Mouse (Mus musculus): ENCODE measurements around the gene Iqschfp. TPM values are rescaled to one million over a fixed set of nuclear protein-coding genes. Genes with fewer than 3 reads are reported as not detected.

Gene Iqschfp
- polyA plus RNA-seq, 1 experiment: 1.1 TPM

DNA sequence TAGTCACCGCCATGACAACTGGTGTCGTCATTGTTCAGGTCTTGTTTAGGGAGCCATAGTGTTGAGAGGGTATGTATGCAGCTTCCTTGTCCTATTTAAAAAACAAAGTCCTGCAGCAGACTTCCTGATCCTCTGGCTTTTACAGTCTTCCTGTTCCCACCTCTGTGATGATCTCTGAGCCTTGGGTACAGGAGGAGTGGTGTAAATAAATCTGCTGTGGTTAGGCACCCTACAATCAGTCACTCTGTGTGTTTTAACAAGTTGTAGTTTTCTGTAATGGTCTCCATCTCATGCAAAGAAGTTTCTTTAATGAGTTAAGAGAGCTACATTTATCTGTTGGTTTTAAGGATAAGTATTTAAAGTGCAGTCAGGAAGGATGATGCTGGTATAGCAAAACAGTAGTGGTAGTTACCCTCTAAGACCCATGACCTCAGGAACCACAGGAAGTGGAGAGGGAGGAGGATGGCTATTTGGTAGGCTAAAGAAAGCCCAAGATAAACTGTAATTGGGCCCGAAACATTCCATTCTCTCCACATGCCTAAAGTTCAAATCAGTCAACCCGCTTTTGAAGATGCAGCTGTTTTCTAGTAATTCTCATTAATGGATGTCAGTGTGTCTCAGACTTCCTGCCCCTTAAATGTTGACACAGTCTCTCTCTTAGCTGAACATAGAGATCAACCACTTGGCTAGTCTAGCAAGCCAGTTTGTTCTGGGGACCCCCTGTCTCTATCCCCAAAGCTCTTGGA lies 764.7 kb downstream of the Iqschfp start:
- H3K27me3 ChIP-seq (ENCODE audit: control insufficient read depth, insufficient read depth, low read length): no peaks in the 10 kb centered on the region
- no peaks in the 10 kb centered on the region for H3K36me3 ChIP-seq (ENCODE audit: control insufficient read depth, insufficient read depth, low read length)
- H3K27ac ChIP-seq (ENCODE audit: control insufficient read depth, insufficient read depth, low read depth, low read length): no peak overlapping the region
- TF ChIP-seq POLR2A (IDR thresholded peaks at IDR 0.05; ENCODE audit: control insufficient read depth, low read depth, low read length) (no peak), CTCF (IDR thresholded peaks at IDR 0.05; ENCODE audit: control insufficient read depth, insufficient read depth, insufficient replicate concordance, low read depth, low read length) (no peak)
- no peaks in the 10 kb centered on the region for H3K4me1 ChIP-seq (ENCODE audit: control insufficient read depth, insufficient read depth, low read length)
- no peak overlapping the region for H3K4me3 ChIP-seq (ENCODE audit: control insufficient read depth, low read depth, low read length)

DNA sequence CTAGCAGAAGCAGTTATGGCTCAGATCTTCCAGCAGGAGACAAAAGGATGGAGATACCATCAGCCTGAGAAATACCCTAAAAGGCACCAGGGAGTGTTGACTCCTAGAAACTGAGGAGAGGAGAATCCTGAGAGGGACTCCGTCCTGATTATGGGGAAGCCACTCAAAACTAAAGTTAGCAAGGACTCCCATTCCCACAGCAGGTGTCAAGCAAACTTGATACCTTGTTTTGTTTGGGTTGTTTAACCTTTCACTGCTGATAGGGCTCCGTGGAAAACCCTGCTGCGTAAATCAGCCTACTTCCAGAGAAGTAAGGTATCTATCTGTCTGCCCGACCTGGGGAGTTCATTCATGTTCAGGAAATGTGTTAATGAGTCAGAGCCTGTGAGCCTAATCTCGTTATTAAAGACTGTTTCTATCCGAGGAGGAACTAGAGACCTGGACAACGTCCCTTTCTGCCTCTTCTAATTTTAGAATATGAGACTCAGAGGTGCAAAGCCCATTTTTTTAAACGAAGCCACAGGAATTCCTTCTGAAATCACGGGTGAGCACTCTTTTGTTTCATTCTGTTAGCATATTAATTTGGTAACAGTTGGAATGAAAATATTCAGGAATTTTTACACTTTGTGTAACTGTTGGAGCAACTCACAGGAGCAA lies 765.7 kb downstream of the Iqschfp start:
- Histone ChIP-seq H3K4me3 (ENCODE audit: control insufficient read depth, low read depth, low read length) (no peak overlapping the region), H3K4me1 (ENCODE audit: control insufficient read depth, insufficient read depth, low read length) (no peaks in the 10 kb centered on the region), H3K36me3 (ENCODE audit: control insufficient read depth, insufficient read depth, low read length) (no peaks in the 10 kb centered on the region), H3K27me3 (ENCODE audit: control insufficient read depth, insufficient read depth, low read length) (no peaks in the 10 kb centered on the region), H3K27ac (ENCODE audit: control insufficient read depth, insufficient read depth, low read depth, low read length) (no peak overlapping the region)
- no peak for TF ChIP-seq CTCF (IDR thresholded peaks at IDR 0.05; ENCODE audit: control insufficient read depth, insufficient read depth, insufficient replicate concordance, low read depth, low read length)
- TF ChIP-seq POLR2A (IDR thresholded peaks at IDR 0.05; ENCODE audit: control insufficient read depth, low read depth, low read length): no peak

DNA sequence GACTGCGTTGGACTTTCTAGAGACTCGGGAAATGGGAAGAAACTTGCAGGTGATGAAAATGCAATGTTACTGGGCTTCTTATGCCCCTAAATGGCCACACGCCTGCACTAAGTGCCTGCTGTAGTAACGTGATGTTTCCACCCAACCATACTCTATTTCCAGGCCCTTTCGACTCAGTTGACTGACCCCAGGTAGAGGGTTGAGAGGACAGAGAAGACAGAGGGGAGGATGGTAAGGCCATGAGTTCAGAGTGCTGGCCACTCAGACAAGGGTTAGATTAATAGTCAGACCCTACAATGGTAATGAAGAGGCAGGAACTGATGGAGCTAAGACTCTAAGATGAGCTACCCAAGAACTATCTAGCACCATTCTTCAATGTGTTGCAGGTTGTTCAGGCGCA lies 768.0 kb downstream of the Iqschfp start:
- TF ChIP-seq CTCF (IDR thresholded peaks at IDR 0.05; ENCODE audit: control insufficient read depth, insufficient read depth, insufficient replicate concordance, low read depth, low read length): no peak
- TF ChIP-seq POLR2A (IDR thresholded peaks at IDR 0.05; ENCODE audit: control insufficient read depth, low read depth, low read length): no peak
- H3K4me3 ChIP-seq (ENCODE audit: control insufficient read depth, low read depth, low read length): no peak overlapping the region
- H3K27me3 ChIP-seq (ENCODE audit: control insufficient read depth, insufficient read depth, low read length): no peaks in the 10 kb centered on the region
- no peaks in the 10 kb centered on the region for H3K4me1 ChIP-seq (ENCODE audit: control insufficient read depth, insufficient read depth, low read length)
- H3K36me3 ChIP-seq (ENCODE audit: control insufficient read depth, insufficient read depth, low read length): no peaks in the 10 kb centered on the region
- H3K27ac ChIP-seq (ENCODE audit: control insufficient read depth, insufficient read depth, low read depth, low read length): no peak overlapping the region

DNA sequence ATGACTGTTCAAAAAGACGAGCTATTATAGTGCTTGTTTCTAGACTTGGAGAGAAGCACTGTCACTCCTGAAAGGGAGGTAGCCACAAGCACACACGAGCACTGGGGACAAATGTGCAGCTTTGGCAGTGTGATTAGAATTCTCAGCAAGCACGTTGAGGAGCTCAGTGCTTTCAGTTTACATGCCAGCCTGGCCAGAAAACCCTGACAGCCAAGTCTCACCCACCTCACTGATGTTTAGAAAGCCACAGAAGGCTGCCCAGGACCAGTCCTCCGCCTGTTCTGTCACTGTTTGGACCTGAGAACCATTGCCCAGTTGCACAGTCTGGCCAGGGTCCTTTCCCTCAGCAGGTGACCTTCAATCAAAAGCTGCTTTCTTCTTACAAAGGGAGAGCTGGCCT lies 768.5 kb downstream of the Iqschfp start:
- Histone ChIP-seq H3K27me3 (ENCODE audit: control insufficient read depth, insufficient read depth, low read length) (no peaks in the 10 kb centered on the region), H3K36me3 (ENCODE audit: control insufficient read depth, insufficient read depth, low read length) (no peaks in the 10 kb centered on the region), H3K4me3 (ENCODE audit: control insufficient read depth, low read depth, low read length) (no peak overlapping the region), H3K27ac (ENCODE audit: control insufficient read depth, insufficient read depth, low read depth, low read length) (no peak overlapping the region), H3K4me1 (ENCODE audit: control insufficient read depth, insufficient read depth, low read length) (no peaks in the 10 kb centered on the region)
- TF ChIP-seq CTCF (IDR thresholded peaks at IDR 0.05; ENCODE audit: control insufficient read depth, insufficient read depth, insufficient replicate concordance, low read depth, low read length) (no peak), POLR2A (IDR thresholded peaks at IDR 0.05; ENCODE audit: control insufficient read depth, low read depth, low read length) (no peak)

DNA sequence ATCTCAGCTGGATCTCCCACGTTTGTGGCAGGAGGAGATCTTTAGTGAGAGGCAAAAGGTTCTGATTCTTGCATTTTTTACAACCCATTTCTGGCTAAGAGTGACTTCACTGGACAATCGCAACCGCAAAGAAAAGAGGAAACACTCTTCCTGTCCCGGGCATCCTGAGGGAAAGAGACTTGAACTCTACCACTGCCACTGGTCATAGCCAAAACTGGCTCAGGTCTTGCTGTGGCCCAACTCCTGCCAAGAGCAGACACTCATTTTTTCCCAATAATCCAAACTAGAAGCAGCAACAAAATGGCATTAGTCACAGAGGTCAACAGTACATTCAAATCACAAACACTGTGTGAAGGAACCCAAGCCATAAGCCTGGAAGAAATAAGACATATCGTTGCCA lies 770.4 kb downstream of the Iqschfp start:
- H3K4me1 ChIP-seq (ENCODE audit: control insufficient read depth, insufficient read depth, low read length): no peaks in the 10 kb centered on the region
- no peaks in the 10 kb centered on the region for H3K27me3 ChIP-seq (ENCODE audit: control insufficient read depth, insufficient read depth, low read length)
- no peak overlapping the region for H3K4me3 ChIP-seq (ENCODE audit: control insufficient read depth, low read depth, low read length)
- H3K27ac ChIP-seq (ENCODE audit: control insufficient read depth, insufficient read depth, low read depth, low read length): no peak overlapping the region
- H3K36me3 ChIP-seq (ENCODE audit: control insufficient read depth, insufficient read depth, low read length): no peaks in the 10 kb centered on the region
- TF ChIP-seq POLR2A (IDR thresholded peaks at IDR 0.05; ENCODE audit: control insufficient read depth, low read depth, low read length) (no peak), CTCF (IDR thresholded peaks at IDR 0.05; ENCODE audit: control insufficient read depth, insufficient read depth, insufficient replicate concordance, low read depth, low read length) (no peak)

DNA sequence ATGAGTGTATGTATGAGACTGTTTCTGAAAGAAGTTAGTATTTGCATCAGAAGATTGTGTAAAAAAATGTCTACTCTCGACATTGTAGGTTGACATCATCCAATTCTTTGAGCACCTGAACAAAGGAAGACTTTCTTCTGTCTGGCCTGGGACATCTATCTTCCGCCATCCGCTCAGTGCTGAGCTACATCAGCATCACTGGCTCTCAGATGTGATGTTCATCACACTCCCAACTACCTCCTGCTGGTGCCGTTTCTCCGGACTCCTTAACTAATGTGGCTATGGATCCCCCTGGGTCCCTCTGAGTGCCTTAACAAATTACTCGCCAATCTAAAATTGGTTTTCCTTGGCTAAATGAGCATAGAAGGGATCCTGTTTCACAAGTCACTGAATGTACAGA lies 772.3 kb downstream of the Iqschfp start:
- Histone ChIP-seq H3K4me3 (ENCODE audit: control insufficient read depth, low read depth, low read length) (no peak overlapping the region), H3K4me1 (ENCODE audit: control insufficient read depth, insufficient read depth, low read length) (no peaks in the 10 kb centered on the region), H3K27me3 (ENCODE audit: control insufficient read depth, insufficient read depth, low read length) (no peaks in the 10 kb centered on the region), H3K27ac (ENCODE audit: control insufficient read depth, insufficient read depth, low read depth, low read length) (no peak overlapping the region), H3K36me3 (ENCODE audit: control insufficient read depth, insufficient read depth, low read length) (no peaks in the 10 kb centered on the region)
- no peak for TF ChIP-seq CTCF (IDR thresholded peaks at IDR 0.05; ENCODE audit: control insufficient read depth, insufficient read depth, insufficient replicate concordance, low read depth, low read length)
- no peak for TF ChIP-seq POLR2A (IDR thresholded peaks at IDR 0.05; ENCODE audit: control insufficient read depth, low read depth, low read length)

DNA sequence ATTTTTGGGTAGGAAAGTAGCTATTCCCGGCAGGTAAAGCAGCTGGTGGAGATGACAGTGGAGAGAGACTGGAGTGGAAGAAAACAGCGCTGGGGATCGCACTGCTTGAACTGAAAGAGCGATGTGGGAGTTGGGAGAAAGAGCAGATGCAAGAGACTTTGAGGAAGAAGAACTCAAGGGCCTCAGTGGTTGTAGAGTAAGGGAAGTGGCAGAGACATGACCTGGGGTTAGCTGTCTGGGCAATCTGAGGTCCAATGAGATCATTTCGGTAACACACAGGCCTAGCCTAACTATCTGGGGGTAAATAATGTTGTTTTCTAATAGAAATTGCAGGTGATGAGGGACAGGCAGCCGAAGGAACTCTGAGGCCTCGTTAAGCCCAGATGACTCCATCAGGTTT lies 774.3 kb downstream of the Iqschfp start:
- H3K4me3 ChIP-seq (ENCODE audit: control insufficient read depth, low read depth, low read length): no peak overlapping the region
- no peaks in the 10 kb centered on the region for H3K27me3 ChIP-seq (ENCODE audit: control insufficient read depth, insufficient read depth, low read length)
- H3K4me1 ChIP-seq (ENCODE audit: control insufficient read depth, insufficient read depth, low read length): no peaks in the 10 kb centered on the region
- H3K27ac ChIP-seq (ENCODE audit: control insufficient read depth, insufficient read depth, low read depth, low read length): no peak overlapping the region
- TF ChIP-seq POLR2A (IDR thresholded peaks at IDR 0.05; ENCODE audit: control insufficient read depth, low read depth, low read length) (no peak), CTCF (IDR thresholded peaks at IDR 0.05; ENCODE audit: control insufficient read depth, insufficient read depth, insufficient replicate concordance, low read depth, low read length) (no peak)
- H3K36me3 ChIP-seq (ENCODE audit: control insufficient read depth, insufficient read depth, low read length): no peaks in the 10 kb centered on the region
